ENCODE assay signal across 11 mouse cellular contexts in the genomic region with DNA sequence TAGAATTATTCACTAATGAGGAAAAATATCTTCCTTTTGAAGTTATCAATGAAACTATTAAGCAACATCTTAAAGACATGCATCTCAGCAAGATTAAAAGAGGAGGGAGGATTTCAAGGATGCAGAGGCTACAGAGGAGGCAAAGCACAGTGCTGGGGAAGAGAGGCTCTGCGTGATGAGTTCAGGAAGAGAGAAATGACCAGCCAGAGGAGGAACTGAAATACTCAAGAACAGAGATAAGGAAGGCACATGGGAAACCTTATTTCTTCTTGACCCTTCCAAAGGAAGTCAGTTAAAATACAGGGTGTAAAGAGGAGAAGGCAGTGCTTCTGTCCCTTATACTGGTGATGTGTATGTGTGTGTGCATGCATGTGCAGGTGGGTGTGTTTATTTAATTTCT.
"Had no signal": no experiment of that assay in that cellular context is flagged by ENCODE, and none has a peak within 500 bp of the region (broad histone marks: within the 10 kb centered on the region; RNA-seq: fewer than 3 reads in every experiment).

No protein-coding gene starts in this region.

- DNase-seq: right cerebral cortex, adult 18-20 months; right cerebral cortex, postnatal 14 days; right cerebral cortex, postnatal 25 days; right cerebral cortex, postnatal 4 days; spleen, adult 18-20 months; thymus, adult 18-20 months; thymus, adult 2 months; thymus, postnatal 14 days; thymus, postnatal 25 days; thymus, postnatal 36 days; thymus, postnatal 4 days had no signal
